Mouse (Mus musculus): ENCODE data around the gene Adgrf1. TPM values are rescaled to one million over a fixed set of nuclear protein-coding genes. Genes with fewer than 3 reads are reported as not detected.
A peak's percentile ranks its signal among the peaks of the same experiment; 100 is the strongest.

Gene Adgrf1
- polyA plus RNA-seq (2014; fragmentation: Nextera tagmentation; extraction: Ambion mirVana), result not detected in 2 replicates

- no peak for DNase-seq (ENCODE audit: low spot score)
- ATAC-seq, result no peak
- Histone ChIP-seq H3K36me3 (ENCODE audit: control insufficient read depth, insufficient read depth, low read length) (no peaks in the 10 kb centered on the region), H3K4me1 (ENCODE audit: control insufficient read depth, insufficient read depth, low read length) (no peaks in the 10 kb centered on the region), H3K4me2 (ENCODE audit: low read length) (no peak within 1 kb of the TSS), H3K27ac (ENCODE audit: low read depth, low read length) (no peak within 1 kb of the TSS), H3K9ac (ENCODE audit: low read length) (no peak within 1 kb of the TSS), H3K9me3 (replicated peaks; ENCODE audit: control insufficient read depth, low read length) (no peaks in the 10 kb centered on the region), H3K27me3 (replicated peaks; ENCODE audit: control insufficient read depth, insufficient read depth, low read length) (no peaks in the 10 kb centered on the region), H3K4me3 (ENCODE audit: low read depth, low read length) (no peak within 1 kb of the TSS)
- 83% methylated on average over 6 of the region's 6 CpGs for WGBS
These were observed at the start of gene Adgrf1 for GRCm38 (mm10) chr17:43270161-43270560. Gene Adgrf1, plus strand, starts transcription at chr17:43270329.

GRCm38 (mm10) chr17:43226101-43226500 lies 44.0 kb upstream of the Adgrf1 start:
- WGBS, result 87% methylated on average over 6 of the region's 6 CpGs
- DNase-seq (ENCODE audit: low spot score) (no peak), ATAC-seq (no peak)
- H3K4me1 ChIP-seq (ENCODE audit: control insufficient read depth, insufficient read depth, low read length), result no peaks in the 10 kb centered on the region
- no peak overlapping the region for H3K27ac ChIP-seq (ENCODE audit: low read depth, low read length)
- H3K9ac ChIP-seq (ENCODE audit: low read length), result no peak overlapping the region
- H3K27me3 ChIP-seq (replicated peaks; ENCODE audit: control insufficient read depth, insufficient read depth, low read length), result no peaks in the 10 kb centered on the region
- no peaks in the 10 kb centered on the region for H3K9me3 ChIP-seq (replicated peaks; ENCODE audit: control insufficient read depth, low read length)
- no peak overlapping the region for H3K4me3 ChIP-seq (ENCODE audit: low read depth, low read length)
- no peak overlapping the region for H3K4me2 ChIP-seq (ENCODE audit: low read length)
- no peaks in the 10 kb centered on the region for H3K36me3 ChIP-seq (ENCODE audit: control insufficient read depth, insufficient read depth, low read length)

DNA sequence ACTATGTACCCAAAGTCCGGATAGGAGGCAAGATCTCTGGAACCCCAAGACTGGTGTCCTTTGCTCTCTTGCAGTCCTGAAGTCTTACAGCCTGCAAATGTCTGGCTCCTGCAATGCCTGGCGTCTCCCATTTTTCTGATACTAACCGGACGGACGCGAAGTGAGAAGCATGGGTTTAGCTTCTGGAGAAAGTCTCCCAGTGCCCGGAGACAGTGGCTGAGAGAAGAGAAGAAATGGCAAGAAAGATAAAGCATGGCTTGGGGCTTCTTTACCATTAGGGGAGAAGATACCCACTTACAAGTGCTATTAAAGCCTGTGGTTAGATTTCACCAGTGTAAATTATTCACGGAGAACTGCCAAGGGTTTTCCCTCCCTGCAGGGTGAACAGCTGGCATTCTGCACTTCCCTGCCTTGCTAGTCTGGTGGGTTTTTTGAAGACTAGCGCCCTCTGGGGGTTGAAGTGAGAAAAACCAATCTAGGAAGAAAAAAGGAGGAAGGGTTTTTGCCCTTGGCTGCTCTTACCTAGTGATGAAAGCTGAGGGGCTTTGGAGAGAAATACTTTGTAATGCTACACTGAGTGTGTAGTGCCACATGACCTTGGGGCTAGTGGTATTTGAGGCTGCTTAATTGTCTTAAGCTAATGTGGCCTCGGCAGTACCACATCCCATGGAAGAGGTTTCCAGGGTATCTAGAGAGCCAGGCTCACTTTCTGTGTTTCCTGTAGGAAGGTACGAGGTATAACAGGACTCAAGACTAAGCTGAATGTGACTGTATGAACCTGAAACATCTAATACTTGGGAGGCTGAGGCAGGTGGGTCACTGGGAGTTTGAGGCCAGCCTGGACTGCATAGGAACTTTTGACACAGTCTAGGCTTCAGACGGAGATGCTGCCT lies 40.3 kb upstream of the Adgrf1 start:
- Histone ChIP-seq H3K9me3 (replicated peaks; ENCODE audit: control insufficient read depth, low read length) (no peaks in the 10 kb centered on the region), H3K4me2 (ENCODE audit: low read length) (peak overlapping the region; percentile 29; the same call in 1 of the 2 replicates), H3K4me1 (ENCODE audit: control insufficient read depth, insufficient read depth, low read length) (no peaks in the 10 kb centered on the region), H3K27me3 (replicated peaks; ENCODE audit: control insufficient read depth, insufficient read depth, low read length) (no peaks in the 10 kb centered on the region), H3K36me3 (ENCODE audit: control insufficient read depth, insufficient read depth, low read length) (no peaks in the 10 kb centered on the region), H3K4me3 (ENCODE audit: low read depth, low read length) (no peak overlapping the region), H3K27ac (ENCODE audit: low read depth, low read length) (no peak overlapping the region), H3K9ac (ENCODE audit: low read length) (no peak overlapping the region)
- ATAC-seq, result peak; percentile 95
- DNase-seq (ENCODE audit: low spot score), result peak; percentile 94
- 46% methylated on average over 12 of the region's 12 CpGs for WGBS

- Histone ChIP-seq H3K27ac (ENCODE audit: low read depth, low read length) (no peak overlapping the region), H3K9ac (ENCODE audit: low read length) (no peak overlapping the region), H3K4me2 (ENCODE audit: low read length) (no peak overlapping the region), H3K9me3 (replicated peaks; ENCODE audit: control insufficient read depth, low read length) (no peaks in the 10 kb centered on the region), H3K36me3 (ENCODE audit: control insufficient read depth, insufficient read depth, low read length) (no peaks in the 10 kb centered on the region), H3K4me1 (ENCODE audit: control insufficient read depth, insufficient read depth, low read length) (no peaks in the 10 kb centered on the region), H3K4me3 (ENCODE audit: low read depth, low read length) (no peak overlapping the region), H3K27me3 (replicated peaks; ENCODE audit: control insufficient read depth, insufficient read depth, low read length) (no peaks in the 10 kb centered on the region)
- ATAC-seq (no peak), DNase-seq (ENCODE audit: low spot score) (no peak)
- WGBS, result 81% methylated on average over 7 of the region's 7 CpGs
These were observed 39.3 kb upstream of the Adgrf1 start for GRCm38 (mm10) chr17:43230821-43231220.

DNA sequence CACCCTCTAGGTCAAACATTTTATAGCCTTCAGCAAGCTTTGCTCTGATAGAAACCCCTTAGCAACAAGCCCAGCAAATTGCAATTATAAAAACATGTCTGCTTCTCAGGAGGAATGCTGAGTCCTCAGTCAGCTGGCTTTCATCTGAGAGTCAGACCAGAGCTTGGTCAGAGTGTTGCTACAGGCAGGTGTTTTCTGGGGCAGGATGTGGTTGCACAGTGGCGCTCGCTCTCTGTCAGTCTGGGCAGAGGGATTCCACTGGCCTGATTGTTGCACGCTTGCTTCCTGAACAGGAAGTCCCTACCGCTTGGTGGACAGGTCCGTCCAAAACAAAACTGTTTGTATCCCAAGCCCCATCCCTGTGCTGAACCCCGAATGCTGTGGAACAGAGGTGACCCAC lies 37.4 kb upstream of the Adgrf1 start:
- no peak for DNase-seq (ENCODE audit: low spot score)
- WGBS, result 77% methylated on average over 6 of the region's 6 CpGs
- H3K27ac ChIP-seq (ENCODE audit: low read depth, low read length), result no peak overlapping the region
- H3K4me1 ChIP-seq (ENCODE audit: control insufficient read depth, insufficient read depth, low read length), result no peaks in the 10 kb centered on the region
- H3K9ac ChIP-seq (ENCODE audit: low read length), result no peak overlapping the region
- H3K4me2 ChIP-seq (ENCODE audit: low read length), result no peak overlapping the region
- no peak for ATAC-seq
- no peaks in the 10 kb centered on the region for H3K36me3 ChIP-seq (ENCODE audit: control insufficient read depth, insufficient read depth, low read length)
- no peak overlapping the region for H3K4me3 ChIP-seq (ENCODE audit: low read depth, low read length)
- H3K9me3 ChIP-seq (replicated peaks; ENCODE audit: control insufficient read depth, low read length), result no peaks in the 10 kb centered on the region
- H3K27me3 ChIP-seq (replicated peaks; ENCODE audit: control insufficient read depth, insufficient read depth, low read length), result no peaks in the 10 kb centered on the region

DNA sequence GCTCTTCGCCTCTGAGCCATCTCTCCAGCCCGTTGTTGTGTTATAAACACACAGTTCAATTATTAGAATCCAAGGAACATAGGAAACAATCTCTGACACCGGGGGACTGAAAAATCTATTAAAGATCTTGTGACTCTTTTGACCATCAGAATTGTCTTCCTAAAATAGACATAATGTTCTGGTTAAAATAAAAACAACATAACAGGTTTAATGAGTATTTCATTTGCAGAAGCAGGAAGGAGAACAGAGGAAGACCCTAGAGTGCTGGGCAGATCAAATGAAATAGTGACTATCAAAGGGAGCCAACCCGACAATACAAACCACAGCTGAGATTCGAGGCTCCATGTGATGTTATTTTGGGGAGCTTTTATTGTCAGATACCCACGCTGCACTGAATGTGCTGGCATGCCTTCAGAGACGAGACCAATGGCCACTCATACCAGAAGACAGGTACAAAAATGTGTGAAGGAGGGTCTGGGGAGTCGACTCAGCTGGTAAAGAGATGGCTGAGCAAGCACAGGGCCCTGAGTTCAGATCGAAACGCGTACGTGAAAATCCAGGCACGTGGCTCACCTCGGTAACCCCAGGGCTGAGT lies 33.4 kb upstream of the Adgrf1 start:
- Histone ChIP-seq H3K9ac (ENCODE audit: low read length) (no peak overlapping the region), H3K9me3 (replicated peaks; ENCODE audit: control insufficient read depth, low read length) (no peaks in the 10 kb centered on the region), H3K36me3 (ENCODE audit: control insufficient read depth, insufficient read depth, low read length) (no peaks in the 10 kb centered on the region), H3K4me3 (ENCODE audit: low read depth, low read length) (no peak overlapping the region), H3K27me3 (replicated peaks; ENCODE audit: control insufficient read depth, insufficient read depth, low read length) (no peaks in the 10 kb centered on the region), H3K4me1 (ENCODE audit: control insufficient read depth, insufficient read depth, low read length) (peaks cover 2% of the 10 kb centered on the region; the same call in 1 of the 2 replicates), H3K27ac (ENCODE audit: low read depth, low read length) (no peak overlapping the region), H3K4me2 (ENCODE audit: low read length) (no peak overlapping the region)
- DNase-seq (ENCODE audit: low spot score) (no peak), ATAC-seq (no peak)
- 86% methylated on average over 14 of the region's 14 CpGs for WGBS

- H3K9me3 ChIP-seq (replicated peaks; ENCODE audit: control insufficient read depth, low read length), result no peaks in the 10 kb centered on the region
- H3K9ac ChIP-seq (ENCODE audit: low read length), result no peak overlapping the region
- WGBS, result 76% methylated on average over 6 of the region's 6 CpGs
- ATAC-seq (no peak), DNase-seq (ENCODE audit: low spot score) (no peak)
- H3K27ac ChIP-seq (ENCODE audit: low read depth, low read length), result no peak overlapping the region
- H3K36me3 ChIP-seq (ENCODE audit: control insufficient read depth, insufficient read depth, low read length), result no peaks in the 10 kb centered on the region
- H3K4me1 ChIP-seq (ENCODE audit: control insufficient read depth, insufficient read depth, low read length), result peaks cover 2% of the 10 kb centered on the region; the same call in 1 of the 2 replicates
- H3K4me3 ChIP-seq (ENCODE audit: low read depth, low read length), result no peak overlapping the region
- no peak overlapping the region for H3K4me2 ChIP-seq (ENCODE audit: low read length)
- no peaks in the 10 kb centered on the region for H3K27me3 ChIP-seq (replicated peaks; ENCODE audit: control insufficient read depth, insufficient read depth, low read length)
These were observed 31.1 kb upstream of the Adgrf1 start for GRCm38 (mm10) chr17:43239035-43239434.

DNA sequence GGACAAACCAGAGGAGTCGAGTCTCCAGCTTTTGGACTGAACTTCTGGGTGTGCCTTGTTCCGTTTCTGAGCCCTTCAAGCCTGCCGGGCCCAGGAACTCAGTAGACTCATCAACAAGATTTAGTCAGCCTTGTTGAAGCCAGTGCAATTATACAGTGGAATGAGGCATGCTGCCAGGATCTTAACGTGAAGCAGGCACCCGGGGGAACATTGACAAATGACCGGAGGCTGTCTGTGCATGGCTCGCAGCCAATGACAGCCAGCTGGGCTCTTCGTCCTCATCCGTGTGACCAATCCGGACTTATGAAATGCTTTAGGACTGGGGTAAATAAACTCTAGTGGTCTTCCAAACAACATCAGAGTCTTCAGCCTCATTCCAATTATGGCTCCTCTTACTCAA lies 29.0 kb upstream of the Adgrf1 start:
- peak; percentile 60; the same call in 1 of the 2 replicates for ATAC-seq
- Histone ChIP-seq H3K4me1 (ENCODE audit: control insufficient read depth, insufficient read depth, low read length) (peaks cover 2% of the 10 kb centered on the region; the same call in 1 of the 2 replicates), H3K4me3 (ENCODE audit: low read depth, low read length) (no peak overlapping the region), H3K9me3 (replicated peaks; ENCODE audit: control insufficient read depth, low read length) (no peaks in the 10 kb centered on the region), H3K36me3 (ENCODE audit: control insufficient read depth, insufficient read depth, low read length) (no peaks in the 10 kb centered on the region), H3K4me2 (ENCODE audit: low read length) (no peak overlapping the region), H3K27ac (ENCODE audit: low read depth, low read length) (no peak overlapping the region), H3K27me3 (replicated peaks; ENCODE audit: control insufficient read depth, insufficient read depth, low read length) (no peaks in the 10 kb centered on the region), H3K9ac (ENCODE audit: low read length) (no peak overlapping the region)
- peak; percentile 64 for DNase-seq (ENCODE audit: low spot score)
- WGBS, result 43% methylated on average over 10 of the region's 10 CpGs

GRCm38 (mm10) chr17:43242609-43243008 lies 27.5 kb upstream of the Adgrf1 start:
- H3K4me1 ChIP-seq (ENCODE audit: control insufficient read depth, insufficient read depth, low read length), result peaks cover 2% of the 10 kb centered on the region; the same call in 1 of the 2 replicates
- no peak for ATAC-seq
- no peak overlapping the region for H3K27ac ChIP-seq (ENCODE audit: low read depth, low read length)
- H3K4me2 ChIP-seq (ENCODE audit: low read length), result no peak overlapping the region
- H3K4me3 ChIP-seq (ENCODE audit: low read depth, low read length), result no peak overlapping the region
- H3K36me3 ChIP-seq (ENCODE audit: control insufficient read depth, insufficient read depth, low read length), result no peaks in the 10 kb centered on the region
- WGBS, result 82% methylated on average over 3 of the region's 3 CpGs
- H3K9ac ChIP-seq (ENCODE audit: low read length), result no peak overlapping the region
- H3K27me3 ChIP-seq (replicated peaks; ENCODE audit: control insufficient read depth, insufficient read depth, low read length), result no peaks in the 10 kb centered on the region
- no peak for DNase-seq (ENCODE audit: low spot score)
- H3K9me3 ChIP-seq (replicated peaks; ENCODE audit: control insufficient read depth, low read length), result no peaks in the 10 kb centered on the region

Measured in forebrain, embryonic 14.5 days (tissue).